Mouse (Mus musculus) cerebellum, postnatal 25 days (tissue): ENCODE data around the gene H2afy2.

ENCODE experiments used
- DNase-seq, 2 experiments: peaks; one replicate each; pipeline ENCODE4 v3.0.0; 2021; ENCODE audit warnings: mixed read lengths in 2 of 2

Gene H2afy2

GRCm38 (mm10) chr10:61722215-61722614 lies 61.7 kb downstream of the H2afy2 start:
- no peak for DNase-seq

GRCm38 (mm10) chr10:61720331-61720730 lies 63.6 kb downstream of the H2afy2 start:
- no peak for DNase-seq

- DNase-seq = no peak
Observed at GRCm38 (mm10) chr10:61717406-61718296, 66.3 kb downstream of the H2afy2 start.

GRCm38 (mm10) chr10:61715996-61716864 lies 67.7 kb downstream of the H2afy2 start:
- DNase-seq = no peak

DNA sequence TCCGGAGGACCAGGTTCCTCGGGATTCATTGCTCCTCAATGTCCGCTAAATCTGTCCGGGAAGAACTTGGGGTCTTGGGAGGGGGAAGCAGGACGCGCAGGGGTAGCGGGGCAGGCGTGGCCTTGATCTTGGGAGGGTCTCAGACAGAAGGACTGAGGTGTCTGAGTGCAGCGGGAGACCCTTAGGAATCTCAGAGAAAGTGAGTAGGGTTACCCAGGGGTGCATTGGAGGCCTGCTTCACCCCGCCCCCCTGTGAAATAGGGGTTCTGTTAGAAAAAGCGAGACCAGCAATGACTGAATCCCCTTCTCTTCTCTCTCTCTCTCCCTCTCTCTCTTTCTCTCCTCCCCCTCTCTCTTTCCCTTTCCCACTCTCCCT lies 68.5 kb downstream of the H2afy2 start:
- no peak for DNase-seq

GRCm38 (mm10) chr10:61714771-61715461 lies 69.0 kb downstream of the H2afy2 start, which contains the start of gene Aifm2:
TSS of gene Aifm2 (plus strand) at chr10:61715263.
- DNase-seq = peak; percentile 43 to 68

GRCm38 (mm10) chr10:61714146-61714545 lies 69.8 kb downstream of the H2afy2 start:
- DNase-seq = no peak

DNA sequence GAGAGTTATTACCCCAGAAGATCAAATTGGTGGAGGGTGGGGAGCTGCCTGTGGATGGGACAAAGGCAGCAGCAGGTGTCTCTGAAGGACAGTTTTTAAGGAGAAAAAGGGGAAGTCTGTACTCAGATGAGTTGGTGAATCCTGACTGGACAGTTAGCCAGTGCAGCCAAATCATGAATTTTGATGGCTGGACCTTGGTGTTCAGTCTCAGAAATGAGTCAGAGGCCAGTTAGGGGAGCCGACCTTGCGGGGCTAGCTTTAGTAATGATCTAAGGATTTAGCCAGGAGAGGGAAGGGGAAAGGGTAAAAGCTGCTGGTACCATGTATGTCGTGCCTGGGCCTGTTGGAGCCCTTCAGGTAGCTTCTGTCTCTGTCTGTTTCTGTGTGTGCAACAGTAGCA lies 70.3 kb downstream of the H2afy2 start:
- DNase-seq = no peak

GRCm38 (mm10) chr10:61706412-61707375 lies 77.3 kb downstream of the H2afy2 start:
- no peak for DNase-seq

- DNase-seq = no peak
Observed at GRCm38 (mm10) chr10:61704663-61705062, 79.3 kb downstream of the H2afy2 start.

DNA sequence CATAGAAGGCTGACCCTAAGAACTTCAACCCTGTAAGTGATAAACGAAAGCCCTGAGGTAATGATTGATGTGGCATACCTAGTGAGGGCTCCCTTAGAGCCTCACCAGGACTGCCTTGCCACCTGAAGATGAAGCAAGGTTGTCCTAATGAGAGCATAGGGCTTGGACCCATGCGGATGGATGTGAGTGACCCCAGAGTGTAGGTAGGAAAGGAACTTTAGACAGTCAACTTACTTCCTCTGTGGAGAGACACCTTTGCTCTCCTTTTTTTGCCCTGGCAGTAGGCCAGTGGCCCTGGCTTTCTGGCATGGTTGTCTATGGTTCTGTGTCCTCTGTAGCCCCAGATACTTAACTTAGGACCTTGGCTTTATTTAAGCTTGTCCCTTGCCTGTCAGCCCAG lies 86.9 kb downstream of the H2afy2 start:
- peak in 1 of 2 experiments; percentile 27 for DNase-seq

DNA sequence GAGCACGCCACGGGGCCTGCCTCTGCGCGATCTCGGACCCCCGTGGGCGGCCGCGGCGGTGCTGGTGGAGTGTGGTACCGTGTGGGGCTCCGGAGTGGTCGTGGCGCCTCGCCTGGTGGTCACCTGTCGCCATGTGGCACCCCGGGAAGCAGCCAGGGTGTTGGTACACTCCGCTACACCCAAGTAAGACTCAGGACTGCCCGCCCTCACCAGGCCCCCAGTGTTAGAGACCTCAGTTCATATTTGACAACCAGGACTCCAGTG lies 87.5 kb downstream of the H2afy2 start:
- no peak for DNase-seq

- peak; percentile 23 to 44 for DNase-seq
Observed at GRCm38 (mm10) chr10:61695703-61696559, 88.0 kb downstream of the H2afy2 start.

GRCm38 (mm10) chr10:61694870-61695670 lies 88.9 kb downstream of the H2afy2 start, which contains the start of gene Tysnd1:
TSS of gene Tysnd1 (plus strand) at chr10:61695514.
- peak; percentile 98 to 99 for DNase-seq

DNA sequence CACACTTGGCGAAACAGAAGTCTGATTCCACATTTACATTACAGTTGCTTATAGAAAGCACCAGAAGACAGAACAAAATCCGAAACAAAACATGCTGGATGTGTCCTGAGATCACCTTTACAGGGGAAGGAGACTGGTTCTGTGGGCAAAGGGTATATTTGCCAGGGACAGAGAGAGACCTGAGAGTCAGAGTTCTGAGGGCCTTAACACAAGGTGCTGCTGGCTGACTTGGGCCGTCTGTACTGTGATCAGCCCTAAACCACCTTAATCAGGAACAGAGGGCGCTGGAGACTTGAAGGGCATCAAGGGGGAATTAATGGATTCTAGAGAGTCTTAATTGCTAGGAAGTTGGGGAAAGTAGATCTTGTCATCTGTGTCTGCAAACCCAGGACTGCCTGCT lies 90.4 kb downstream of the H2afy2 start:
- no peak for DNase-seq

DNA sequence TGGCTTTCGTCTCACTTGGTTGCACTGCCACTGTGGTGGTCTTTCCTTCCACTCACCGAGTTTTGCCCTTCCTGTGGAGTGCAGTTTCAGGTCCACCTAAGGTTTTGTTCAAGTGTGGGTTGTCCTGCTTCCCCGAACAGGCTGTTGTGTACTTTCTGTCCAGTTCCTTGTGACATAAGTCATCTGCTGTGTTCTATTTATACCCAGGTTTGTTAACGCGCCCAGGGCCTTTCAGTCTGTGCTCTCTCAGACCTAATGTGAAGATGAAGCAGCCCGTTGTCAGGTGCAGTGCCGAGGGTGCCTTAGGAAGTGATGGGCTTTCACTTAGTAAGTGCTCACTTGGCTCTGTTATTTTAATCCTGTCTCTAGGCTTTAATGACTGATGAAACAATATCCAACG lies 94.5 kb downstream of the H2afy2 start:
- DNase-seq = no peak
